Mouse (Mus musculus): ENCODE results near the gene Map4. TPM values are rescaled to one million over a fixed set of nuclear protein-coding genes. Genes with fewer than 3 reads are reported as not detected.

The Map4 gene
- polyA plus RNA-seq, 1 experiment from 2014 or later: 55.6 TPM

DNA sequence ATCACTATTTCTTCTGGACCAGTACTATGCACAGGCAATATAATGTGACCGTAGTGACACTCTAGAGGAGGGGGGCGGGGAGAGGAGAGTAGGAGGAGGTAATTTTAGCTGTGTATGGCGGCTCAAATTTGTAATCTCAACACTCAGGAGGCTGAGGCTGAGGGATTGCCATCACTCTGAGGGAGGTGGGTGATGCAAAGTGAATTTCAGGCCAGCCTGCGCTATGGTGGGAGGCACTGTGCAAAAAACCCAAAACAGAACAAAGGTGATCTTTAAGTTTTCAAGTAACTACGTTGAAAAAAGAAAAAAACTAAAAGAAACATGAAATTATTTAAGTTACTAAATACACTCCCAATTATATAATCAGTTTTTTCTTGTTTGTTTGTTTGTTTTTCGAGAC lies 508 bp upstream of the Map4 start:
- peak overlapping the region; percentile 61 for H3K4me2 ChIP-seq
- no peaks in the 10 kb centered on the region for H3K27me3 ChIP-seq (replicated peaks)
- ATAC-seq (ENCODE audit: insufficient read depth, low FRiP score, low read depth): no peak
- H3K4me1 ChIP-seq: peaks cover 4% of the 10 kb centered on the region; the same call in 1 of the 2 replicates
- 61% methylated on average over 6 of the region's 6 CpGs for WGBS
- peak overlapping the region; percentile 98 for H3K27ac ChIP-seq
- no peaks in the 10 kb centered on the region for H3K36me3 ChIP-seq
- H3K9ac ChIP-seq: no peak overlapping the region; the same call in 1 of the 2 replicates
- peak overlapping the region; percentile 81 for H3K4me3 ChIP-seq (replicated peaks)
- no peaks in the 10 kb centered on the region for H3K9me3 ChIP-seq

DNA sequence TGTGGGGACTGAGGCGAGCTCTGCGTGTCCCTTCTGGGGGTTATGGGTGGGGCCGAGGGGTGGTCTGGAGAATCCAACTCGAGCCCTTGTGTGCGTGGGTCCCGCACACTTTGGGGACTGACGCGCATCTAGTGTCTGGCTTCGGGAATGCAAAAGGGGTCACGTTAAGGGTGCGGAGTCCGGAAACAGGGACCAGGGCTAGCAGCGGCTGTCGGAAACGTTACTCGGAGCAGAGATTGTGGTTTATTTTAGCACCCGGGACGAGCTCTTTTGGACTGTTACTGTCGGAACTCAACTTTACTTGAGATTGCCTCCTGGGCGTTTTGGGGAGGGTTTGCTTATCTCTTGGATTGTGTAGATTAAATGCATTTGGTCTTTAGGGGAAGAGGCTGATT lies 1.1 kb downstream of the Map4 start:
- peak overlapping the region; percentile 98 for H3K27ac ChIP-seq
- no peak for ATAC-seq (ENCODE audit: insufficient read depth, low FRiP score, low read depth)
- H3K27me3 ChIP-seq (replicated peaks): no peaks in the 10 kb centered on the region
- peak overlapping the region; percentile 86 for H3K9ac ChIP-seq
- WGBS: under 1% methylated on average over 20 of the region's 20 CpGs
- H3K4me3 ChIP-seq (replicated peaks): peak overlapping the region; percentile 81
- no peaks in the 10 kb centered on the region for H3K36me3 ChIP-seq
- H3K4me1 ChIP-seq: peaks cover 4% of the 10 kb centered on the region; the same call in 1 of the 2 replicates
- no peaks in the 10 kb centered on the region for H3K9me3 ChIP-seq
- peak overlapping the region; percentile 61 for H3K4me2 ChIP-seq

DNA sequence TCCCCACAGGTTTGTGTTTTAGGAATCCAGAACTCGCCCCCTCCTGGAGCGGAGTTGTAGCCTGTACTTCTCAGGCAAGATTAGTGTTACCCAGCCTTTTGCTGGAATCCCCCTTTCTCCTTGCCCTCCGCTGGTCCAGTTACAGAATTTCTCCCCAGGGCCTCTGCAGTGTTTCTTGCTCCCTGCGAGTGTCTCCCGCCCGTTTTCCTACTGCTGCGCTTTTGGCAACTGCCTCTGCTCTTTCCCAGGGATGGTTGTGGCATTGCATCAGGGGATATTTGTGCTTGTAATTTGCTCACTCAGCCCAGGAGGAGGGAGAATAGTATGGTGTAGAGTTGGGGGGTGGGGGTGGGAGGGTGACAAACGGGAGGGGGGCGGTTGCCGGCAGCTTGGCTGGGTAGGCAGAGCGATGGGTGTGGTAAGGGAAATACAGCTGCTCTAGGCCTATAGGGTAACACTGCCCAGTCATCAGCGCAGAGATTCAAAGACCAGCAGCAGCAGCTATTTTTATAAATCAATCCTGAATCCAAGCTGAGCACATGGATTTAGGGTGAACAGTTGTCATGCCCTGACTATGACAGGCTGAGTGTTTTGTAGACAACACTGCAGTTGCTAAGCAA lies 1.6 kb downstream of the Map4 start:
- H3K36me3 ChIP-seq: no peaks in the 10 kb centered on the region
- no peaks in the 10 kb centered on the region for H3K9me3 ChIP-seq
- peak overlapping the region; percentile 81 for H3K4me3 ChIP-seq (replicated peaks)
- peak overlapping the region; percentile 86 for H3K9ac ChIP-seq
- no peak for ATAC-seq (ENCODE audit: insufficient read depth, low FRiP score, low read depth)
- 3% methylated on average over 12 of the region's 12 CpGs for WGBS
- H3K4me1 ChIP-seq: peaks cover 4% of the 10 kb centered on the region; the same call in 1 of the 2 replicates
- H3K27ac ChIP-seq: peak overlapping the region; percentile 98
- peak overlapping the region; percentile 61 for H3K4me2 ChIP-seq
- H3K27me3 ChIP-seq (replicated peaks): no peaks in the 10 kb centered on the region

DNA sequence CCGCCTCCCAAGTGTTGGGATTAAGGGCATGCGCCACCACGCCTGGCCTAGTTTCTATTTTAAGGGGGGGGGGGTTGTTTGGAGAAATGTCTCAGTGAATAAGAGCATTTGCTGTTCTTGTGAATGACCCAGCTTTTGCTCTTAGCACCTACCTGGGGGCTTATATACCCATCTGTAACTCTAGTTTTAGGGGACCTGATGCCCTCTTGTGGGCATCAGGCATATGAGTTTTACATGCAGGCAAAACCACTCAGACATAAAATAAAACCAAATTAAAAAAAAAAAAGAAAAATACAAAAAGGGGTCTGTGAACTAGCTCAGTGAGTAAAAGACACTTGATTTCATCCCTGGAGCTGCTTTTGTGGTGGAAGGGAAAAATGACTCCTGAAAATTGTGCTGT lies 8.1 kb downstream of the Map4 start:
- Histone ChIP-seq H3K27ac (no peak overlapping the region), H3K4me2 (no peak overlapping the region), H3K4me1 (no peaks in the 10 kb centered on the region), H3K36me3 (no peaks in the 10 kb centered on the region), H3K9ac (no peak overlapping the region), H3K9me3 (no peaks in the 10 kb centered on the region), H3K27me3 (replicated peaks) (no peaks in the 10 kb centered on the region), H3K4me3 (replicated peaks) (no peak overlapping the region)
- no peak for ATAC-seq (ENCODE audit: insufficient read depth, low FRiP score, low read depth)
- WGBS: 97% methylated on average over 3 of the region's 3 CpGs

DNA sequence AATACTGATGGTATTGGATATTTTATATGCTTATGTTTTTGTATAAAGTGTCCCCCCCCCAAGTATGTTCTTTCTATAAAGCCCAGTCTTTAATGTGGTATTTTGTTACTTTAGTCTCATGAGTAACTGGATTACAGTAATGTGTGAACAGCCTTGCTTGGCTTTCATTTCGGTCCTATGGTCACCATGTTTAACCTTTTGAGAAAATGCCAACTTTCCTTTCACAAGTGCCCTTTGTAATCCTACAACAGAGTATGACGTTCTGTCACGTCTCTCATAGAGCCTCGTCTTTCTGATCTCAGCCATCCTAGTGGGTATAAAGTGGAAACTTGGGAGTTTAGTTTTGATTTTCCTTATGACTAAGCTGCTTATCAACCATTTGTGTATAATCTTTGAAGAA lies 11.5 kb downstream of the Map4 start:
- no peak for ATAC-seq (ENCODE audit: insufficient read depth, low FRiP score, low read depth)
- no peaks in the 10 kb centered on the region for H3K27me3 ChIP-seq (replicated peaks)
- no peak overlapping the region for H3K27ac ChIP-seq
- no peak overlapping the region for H3K4me2 ChIP-seq
- no peaks in the 10 kb centered on the region for H3K4me1 ChIP-seq
- 73% methylated on average over 4 of the region's 4 CpGs for WGBS
- no peaks in the 10 kb centered on the region for H3K9me3 ChIP-seq
- no peak overlapping the region for H3K9ac ChIP-seq
- H3K4me3 ChIP-seq (replicated peaks): no peak overlapping the region
- no peaks in the 10 kb centered on the region for H3K36me3 ChIP-seq

DNA sequence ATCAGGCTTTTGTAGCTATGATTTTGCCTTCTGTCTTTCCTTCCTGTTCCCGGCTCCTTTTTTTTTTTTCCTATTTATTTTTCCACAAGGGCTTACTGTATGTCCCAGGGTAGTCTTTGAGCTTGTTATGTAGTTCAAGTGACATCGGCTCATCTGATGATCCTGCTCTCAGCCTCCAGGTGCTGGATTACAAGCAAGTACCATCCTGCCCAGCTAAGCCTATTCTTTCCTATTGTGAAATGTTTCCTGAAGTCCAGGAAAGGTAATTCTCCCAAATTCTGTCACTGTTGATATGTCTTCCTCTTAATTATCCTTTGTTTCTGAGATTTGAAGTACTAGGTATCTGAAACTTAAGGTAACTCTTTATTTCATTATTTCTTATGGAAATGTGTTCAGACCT lies 13.5 kb downstream of the Map4 start:
- 85% methylated on average over 2 of the region's 2 CpGs for WGBS
- no peaks in the 10 kb centered on the region for H3K9me3 ChIP-seq
- ATAC-seq (ENCODE audit: insufficient read depth, low FRiP score, low read depth): no peak
- H3K4me1 ChIP-seq: no peaks in the 10 kb centered on the region
- H3K36me3 ChIP-seq: no peaks in the 10 kb centered on the region
- no peak overlapping the region for H3K9ac ChIP-seq
- H3K27ac ChIP-seq: no peak overlapping the region
- H3K4me3 ChIP-seq (replicated peaks): no peak overlapping the region
- no peaks in the 10 kb centered on the region for H3K27me3 ChIP-seq (replicated peaks)
- H3K4me2 ChIP-seq: no peak overlapping the region

DNA sequence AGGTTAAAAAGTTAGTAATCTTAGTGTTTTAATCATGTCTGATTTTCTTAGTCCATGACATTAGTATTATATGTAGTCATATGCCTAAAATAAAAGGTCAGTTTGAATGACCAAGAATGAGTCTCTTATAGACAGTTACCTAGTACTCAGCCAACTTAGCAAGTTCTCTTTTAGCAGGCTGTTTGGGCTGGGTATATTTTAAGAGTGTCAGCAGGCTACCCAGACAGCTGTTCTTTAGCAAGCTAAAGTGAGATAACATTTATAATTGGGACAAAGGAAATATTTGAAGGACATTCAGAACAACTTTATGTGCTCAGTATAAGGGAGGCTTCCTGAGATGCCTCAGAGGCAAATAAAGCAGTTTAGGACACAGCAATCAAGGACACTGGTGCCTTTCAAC lies 17.3 kb downstream of the Map4 start:
- no peaks in the 10 kb centered on the region for H3K9me3 ChIP-seq
- H3K36me3 ChIP-seq: no peaks in the 10 kb centered on the region
- H3K9ac ChIP-seq: no peak overlapping the region
- ATAC-seq (ENCODE audit: insufficient read depth, low FRiP score, low read depth): no peak
- no peak overlapping the region for H3K27ac ChIP-seq
- H3K4me1 ChIP-seq: no peaks in the 10 kb centered on the region
- H3K4me2 ChIP-seq: no peak overlapping the region
- H3K27me3 ChIP-seq (replicated peaks): no peaks in the 10 kb centered on the region
- H3K4me3 ChIP-seq (replicated peaks): no peak overlapping the region

DNA sequence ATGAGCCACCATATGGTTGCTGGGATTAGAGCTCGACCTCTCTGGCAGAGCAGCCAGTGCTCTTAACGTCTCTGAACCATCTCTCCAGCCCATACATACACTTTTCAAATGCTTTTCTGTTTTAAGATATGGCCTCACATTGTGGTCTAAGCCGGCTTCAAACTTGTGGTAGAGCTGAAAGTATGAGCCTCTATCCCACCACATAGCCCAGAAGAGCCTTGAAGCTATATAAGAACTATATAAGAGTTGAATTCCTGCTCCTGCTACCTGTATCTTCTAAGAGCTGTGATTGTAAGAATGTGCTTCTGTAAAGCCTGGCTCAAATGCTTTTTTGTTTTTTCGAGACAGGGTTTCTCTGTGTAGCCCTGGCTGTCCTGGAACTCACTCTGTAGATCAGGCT lies 18.5 kb downstream of the Map4 start:
- H3K4me3 ChIP-seq (replicated peaks): no peak overlapping the region
- no peak overlapping the region for H3K27ac ChIP-seq
- no peaks in the 10 kb centered on the region for H3K27me3 ChIP-seq (replicated peaks)
- H3K9ac ChIP-seq: no peak overlapping the region
- no peaks in the 10 kb centered on the region for H3K4me1 ChIP-seq
- no peak overlapping the region for H3K4me2 ChIP-seq
- no peaks in the 10 kb centered on the region for H3K9me3 ChIP-seq
- ATAC-seq (ENCODE audit: insufficient read depth, low FRiP score, low read depth): no peak
- H3K36me3 ChIP-seq: no peaks in the 10 kb centered on the region
- WGBS: 85% methylated on average over 4 of the region's 4 CpGs

DNA sequence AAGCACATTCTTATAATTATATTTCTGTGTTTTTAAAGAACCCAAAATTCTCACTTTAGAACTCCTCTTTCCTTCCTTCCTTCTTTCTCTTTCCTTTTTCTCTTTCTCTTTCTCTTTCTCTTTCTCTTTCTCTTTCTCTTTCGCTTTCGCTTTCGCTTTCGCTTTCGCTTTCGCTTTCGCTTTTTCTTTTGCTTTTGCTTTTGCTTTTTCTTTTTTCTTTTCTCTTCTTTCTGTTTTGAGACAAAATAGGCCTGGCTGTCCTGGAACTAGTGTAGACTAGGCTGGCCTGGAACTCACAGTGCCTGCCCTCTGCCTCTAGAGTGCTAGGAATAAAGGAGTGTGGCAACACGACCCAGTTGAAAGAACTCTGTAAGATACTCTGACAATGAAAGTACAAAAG lies 22.3 kb downstream of the Map4 start:
- Histone ChIP-seq H3K9me3 (no peaks in the 10 kb centered on the region), H3K4me1 (no peaks in the 10 kb centered on the region), H3K4me2 (no peak overlapping the region), H3K27ac (no peak overlapping the region), H3K36me3 (no peaks in the 10 kb centered on the region), H3K9ac (no peak overlapping the region), H3K4me3 (replicated peaks) (no peak overlapping the region), H3K27me3 (replicated peaks) (no peaks in the 10 kb centered on the region)
- 91% methylated on average over 8 of the region's 8 CpGs for WGBS
- no peak for ATAC-seq (ENCODE audit: insufficient read depth, low FRiP score, low read depth)

DNA sequence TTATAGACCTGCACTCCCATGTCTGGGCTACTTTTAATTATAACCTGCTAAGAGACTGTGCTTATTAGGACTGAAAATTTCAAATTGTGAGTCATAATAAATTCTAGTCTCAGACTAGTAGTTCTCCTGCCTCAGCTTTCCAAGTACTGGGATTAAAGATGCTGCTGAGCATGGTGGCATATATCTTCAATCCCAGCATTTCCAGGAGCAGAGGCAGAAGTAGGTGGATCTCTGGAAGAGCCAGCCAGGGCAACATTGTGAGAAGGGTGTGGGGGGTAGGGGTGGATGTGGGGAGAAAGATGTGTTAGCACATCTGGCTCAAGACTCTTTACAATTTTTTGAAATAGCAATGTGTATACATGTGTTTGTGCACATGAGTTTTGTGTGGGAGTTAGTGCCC lies 23.4 kb downstream of the Map4 start:
- Histone ChIP-seq H3K27ac (no peak overlapping the region), H3K4me2 (no peak overlapping the region), H3K27me3 (replicated peaks) (no peaks in the 10 kb centered on the region), H3K4me1 (no peaks in the 10 kb centered on the region), H3K9ac (no peak overlapping the region), H3K36me3 (no peaks in the 10 kb centered on the region), H3K9me3 (no peaks in the 10 kb centered on the region), H3K4me3 (replicated peaks) (no peak overlapping the region)
- no peak for ATAC-seq (ENCODE audit: insufficient read depth, low FRiP score, low read depth)

DNA sequence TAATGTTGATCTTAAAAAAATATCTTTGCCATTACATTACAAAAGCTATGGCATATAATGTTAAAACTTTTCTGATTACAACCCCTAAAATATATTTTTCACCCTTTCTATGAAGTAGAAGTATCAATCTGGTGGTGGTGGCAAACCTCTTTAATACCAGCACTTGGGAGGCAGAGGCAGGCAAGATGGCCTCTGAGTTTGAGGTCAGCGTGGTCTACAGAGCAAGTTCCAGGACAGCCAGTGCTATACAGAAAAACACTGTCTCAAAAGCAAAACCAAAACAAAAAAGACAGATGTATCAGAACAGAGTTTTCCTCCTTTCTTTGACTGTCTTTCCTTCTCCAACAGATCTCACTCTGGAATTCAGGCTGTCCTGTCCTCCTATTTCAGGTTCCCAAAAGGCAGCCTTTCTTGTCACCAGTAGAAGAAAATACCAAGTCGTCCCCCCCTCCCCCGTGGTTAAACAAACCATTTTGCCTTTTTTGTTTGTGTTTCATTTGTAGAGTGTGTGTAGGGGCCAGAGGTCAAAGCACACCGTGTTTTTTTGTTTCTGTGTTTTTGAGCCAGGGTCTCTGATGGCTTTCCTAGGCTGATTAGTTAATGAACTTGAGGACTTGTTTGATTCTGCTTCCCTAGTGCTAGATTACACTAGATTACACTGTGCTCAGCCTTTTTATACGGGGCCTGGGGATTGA lies 28.3 kb downstream of the Map4 start:
- Histone ChIP-seq H3K9ac (no peak overlapping the region), H3K4me3 (replicated peaks) (no peak overlapping the region), H3K4me1 (no peaks in the 10 kb centered on the region), H3K27ac (no peak overlapping the region), H3K36me3 (no peaks in the 10 kb centered on the region), H3K9me3 (no peaks in the 10 kb centered on the region), H3K4me2 (no peak overlapping the region), H3K27me3 (replicated peaks) (no peaks in the 10 kb centered on the region)
- 44% methylated on average over 5 of the region's 5 CpGs for WGBS
- no peak for ATAC-seq (ENCODE audit: insufficient read depth, low FRiP score, low read depth)

DNA sequence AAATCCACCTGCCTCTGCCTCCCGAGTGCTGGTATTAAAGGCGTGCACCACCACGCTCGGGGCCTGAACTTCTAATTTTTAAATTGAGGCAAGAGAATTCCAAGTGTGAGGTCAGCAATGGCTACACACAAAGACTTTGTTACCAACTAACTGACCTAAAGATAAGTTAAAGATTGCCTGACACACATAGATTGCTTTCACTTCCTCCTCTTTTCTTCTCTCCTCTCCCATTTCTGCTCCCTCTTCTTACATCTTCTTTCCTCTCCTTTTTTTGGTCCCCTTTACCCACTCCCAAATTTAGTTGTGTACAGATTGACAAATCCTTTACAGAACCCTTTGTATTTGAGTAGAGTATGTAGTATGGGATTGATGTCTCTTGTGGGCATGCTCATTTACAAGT lies 29.3 kb downstream of the Map4 start:
- WGBS: 80% methylated on average over 4 of the region's 4 CpGs

DNA sequence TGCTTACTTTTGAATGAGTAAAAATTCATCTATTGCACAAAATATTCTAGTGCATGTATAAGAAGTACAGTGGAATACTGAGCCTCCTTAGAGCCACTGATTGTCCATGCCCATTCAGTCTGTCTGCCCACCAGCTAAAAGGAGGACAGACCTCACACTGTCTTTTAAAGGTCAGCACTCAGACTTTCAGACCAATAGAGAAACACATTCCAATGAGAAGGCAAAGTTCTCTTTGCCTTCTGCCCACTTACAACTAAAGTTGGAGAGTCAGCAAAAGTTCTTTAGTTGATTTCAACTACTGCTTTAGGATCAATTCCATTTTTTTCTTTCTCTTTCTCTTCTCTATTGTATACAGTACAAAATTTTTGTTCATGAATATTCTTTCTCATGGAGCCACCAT lies 33.5 kb downstream of the Map4 start:
- no peak overlapping the region for H3K27ac ChIP-seq
- no peak overlapping the region for H3K4me3 ChIP-seq (replicated peaks)
- H3K36me3 ChIP-seq: no peaks in the 10 kb centered on the region
- no peak for ATAC-seq (ENCODE audit: insufficient read depth, low FRiP score, low read depth)
- H3K9ac ChIP-seq: no peak overlapping the region
- no peaks in the 10 kb centered on the region for H3K9me3 ChIP-seq
- H3K27me3 ChIP-seq (replicated peaks): no peaks in the 10 kb centered on the region
- no peaks in the 10 kb centered on the region for H3K4me1 ChIP-seq
- no peak overlapping the region for H3K4me2 ChIP-seq

More for the DNA sequence above, 29.3 kb downstream of the Map4 start:
- H3K27me3 ChIP-seq (replicated peaks): no peaks in the 10 kb centered on the region
- no peak overlapping the region for H3K4me3 ChIP-seq (replicated peaks)
- no peaks in the 10 kb centered on the region for H3K36me3 ChIP-seq
- no peak overlapping the region for H3K4me2 ChIP-seq
- H3K4me1 ChIP-seq: no peaks in the 10 kb centered on the region
- no peak overlapping the region for H3K27ac ChIP-seq
- H3K9me3 ChIP-seq: no peaks in the 10 kb centered on the region
- ATAC-seq (ENCODE audit: insufficient read depth, low FRiP score, low read depth): no peak
- H3K9ac ChIP-seq: no peak overlapping the region

Data from stomach, embryonic 15.5 days (tissue).